Mouse (Mus musculus): Measurements from ENCODE around the gene Chid1.

Chid1 gene

GRCm38 (mm10) chr7:141539556-141540311, at the start of gene Chid1:
TSS of gene Chid1 (minus strand) at chr7:141539857.
- DNase-seq (ENCODE audit: low spot score), result peak; percentile 96

- DNase-seq (ENCODE audit: low spot score), result no peak
Observed at GRCm38 (mm10) chr7:141588890-141589289, 49.2 kb upstream of the Chid1 start.

GRCm38 (mm10) chr7:141585881-141586280, 46.2 kb upstream of the Chid1 start:
- no peak for DNase-seq (ENCODE audit: low spot score)

- DNase-seq (ENCODE audit: low spot score), result no peak
Observed at GRCm38 (mm10) chr7:141585288-141585687, 45.6 kb upstream of the Chid1 start.

- no peak for DNase-seq (ENCODE audit: low spot score)
Observed at GRCm38 (mm10) chr7:141584048-141584841, 44.6 kb upstream of the Chid1 start.

GRCm38 (mm10) chr7:141581323-141581722, 41.7 kb upstream of the Chid1 start:
- DNase-seq (ENCODE audit: low spot score), result no peak

- no peak for DNase-seq (ENCODE audit: low spot score)
Observed at GRCm38 (mm10) chr7:141578943-141579342, 39.3 kb upstream of the Chid1 start.

- no peak for DNase-seq (ENCODE audit: low spot score)
Observed at GRCm38 (mm10) chr7:141578511-141578910, 38.9 kb upstream of the Chid1 start.

- DNase-seq (ENCODE audit: low spot score), result no peak
Observed at GRCm38 (mm10) chr7:141577801-141578200, 38.1 kb upstream of the Chid1 start.

- DNase-seq (ENCODE audit: low spot score), result no peak
Observed at GRCm38 (mm10) chr7:141575481-141575880, 35.8 kb upstream of the Chid1 start.

GRCm38 (mm10) chr7:141574041-141574440, 34.4 kb upstream of the Chid1 start:
- DNase-seq (ENCODE audit: low spot score), result no peak

GRCm38 (mm10) chr7:141570625-141571295, 31.1 kb upstream of the Chid1 start:
- DNase-seq (ENCODE audit: low spot score), result no peak

- DNase-seq (ENCODE audit: low spot score), result no peak
Observed at GRCm38 (mm10) chr7:141569916-141570315, 30.3 kb upstream of the Chid1 start.

- DNase-seq (ENCODE audit: low spot score), result no peak
Observed at GRCm38 (mm10) chr7:141569283-141569803, 29.7 kb upstream of the Chid1 start.

GRCm38 (mm10) chr7:141566587-141566986, 26.9 kb upstream of the Chid1 start:
- no peak for DNase-seq (ENCODE audit: low spot score)

- no peak for DNase-seq (ENCODE audit: low spot score)
Observed at GRCm38 (mm10) chr7:141564561-141564960, 24.9 kb upstream of the Chid1 start.

GRCm38 (mm10) chr7:141562852-141563427, 23.3 kb upstream of the Chid1 start:
- no peak for DNase-seq (ENCODE audit: low spot score)

GRCm38 (mm10) chr7:141562421-141562851, 22.8 kb upstream of the Chid1 start:
- DNase-seq (ENCODE audit: low spot score), result peak; percentile 24

GRCm38 (mm10) chr7:141561682-141562391, 22.2 kb upstream of the Chid1 start, which contains the start of gene Ap2a2:
TSS of gene Ap2a2 (plus strand) at chr7:141562173.
- peak; percentile 66 for DNase-seq (ENCODE audit: low spot score)

- DNase-seq (ENCODE audit: low spot score), result no peak
Observed at GRCm38 (mm10) chr7:141560471-141560870, 20.8 kb upstream of the Chid1 start.

GRCm38 (mm10) chr7:141559726-141560325, 20.2 kb upstream of the Chid1 start:
- DNase-seq (ENCODE audit: low spot score), result no peak
